8 mouse cellular contexts compared by ENCODE assay signal in the genomic region with DNA sequence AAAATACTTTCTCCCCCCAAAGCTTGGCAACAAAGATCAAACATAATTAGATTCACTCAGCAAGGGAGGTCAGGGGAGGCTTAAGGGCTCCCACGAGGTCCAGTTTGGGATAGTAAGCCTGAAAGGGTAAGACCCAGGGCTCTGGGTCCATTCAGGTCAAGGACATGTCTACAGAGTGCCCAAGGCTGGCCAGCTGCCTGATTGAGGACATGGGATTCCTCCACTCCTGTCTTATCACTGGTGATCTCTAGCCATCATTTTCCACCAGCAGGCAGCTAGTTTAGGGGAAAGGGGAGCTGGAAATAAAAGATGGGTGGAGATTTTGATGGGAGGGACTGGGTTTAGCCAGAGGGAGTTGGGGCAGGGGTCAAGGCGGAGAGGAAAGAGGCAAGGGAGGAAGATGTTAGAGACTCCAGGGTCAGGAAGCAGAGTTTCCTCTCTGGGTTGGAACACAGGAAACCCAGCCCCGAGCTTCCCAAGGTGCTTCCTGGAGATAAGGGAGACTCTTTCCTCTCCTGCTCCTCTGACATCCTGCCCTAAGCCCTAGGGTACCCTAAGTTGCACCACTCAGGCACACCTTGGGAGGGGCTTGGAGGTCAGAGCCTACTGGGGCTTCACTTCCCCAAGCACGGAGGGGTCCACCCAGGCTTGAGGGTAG. TPM values are rescaled to one million over a fixed set of nuclear protein-coding genes. Genes with fewer than 3 reads are reported as not detected.
DNase-seq lines count a peak whose midpoint lies in the region; ATAC-seq and TF ChIP-seq lines count a peak whose summit lies in the region.

No protein-coding gene starts in this region.

- no peaks in the 10 kb centered on the region for H3K36me3 ChIP-seq in hindbrain, embryonic 11.5 days (ENCODE audit: control insufficient read depth, insufficient read depth, low read length)
- no peaks in the 10 kb centered on the region for H3K36me3 ChIP-seq in limb, embryonic 15.5 days
- H3K36me3 ChIP-seq in midbrain, postnatal 0 days (ENCODE audit: insufficient read depth, low read length) = no peaks in the 10 kb centered on the region

- no peak overlapping the region for H3K27ac ChIP-seq in hindbrain, embryonic 11.5 days (ENCODE audit: low read depth, low read length)
- H3K27ac ChIP-seq in limb, embryonic 15.5 days = no peak overlapping the region
- no peak overlapping the region for H3K27ac ChIP-seq in midbrain, postnatal 0 days (ENCODE audit: low read depth, low read length)

- ATAC-seq in hindbrain, embryonic 11.5 days (ENCODE audit: low FRiP score) = no peak
- ATAC-seq in limb, embryonic 15.5 days (ENCODE audit: insufficient number of reproducible peaks, low FRiP score, low TSS enrichment, low read depth) = no peak; the same call in 1 of the 2 replicates
- ATAC-seq in midbrain, postnatal 0 days (ENCODE audit: low FRiP score) = no peak

- no peak overlapping the region for H3K4me2 ChIP-seq in hindbrain, embryonic 11.5 days (replicated peaks; ENCODE audit: low read depth, low read length)
- no peak overlapping the region for H3K4me2 ChIP-seq in limb, embryonic 15.5 days
- H3K4me2 ChIP-seq in midbrain, postnatal 0 days (ENCODE audit: low read depth, low read length, poor library complexity, severe bottlenecking) = no peak overlapping the region

- peaks cover 4% of the 10 kb centered on the region; the same call in 1 of the 2 replicates for H3K4me1 ChIP-seq in hindbrain, embryonic 11.5 days (replicated peaks; ENCODE audit: control insufficient read depth, insufficient read depth, low read length)
- peaks cover 23% of the 10 kb centered on the region for H3K4me1 ChIP-seq in limb, embryonic 15.5 days
- H3K4me1 ChIP-seq in midbrain, postnatal 0 days (ENCODE audit: insufficient read depth, low read length) = no peaks in the 10 kb centered on the region; the same call in 1 of the 2 replicates

- intact Hi-C loops in left cerebral cortex, postnatal 14 days (cut with DNase I) = loop anchor here (2.0 kb wide), 1 partner anchor 17 kb away; no protein-coding TSS in a partner anchor
- intact Hi-C loops in left cerebral cortex, postnatal 25 days (cut with DNase I) = loop anchor here (1.0 kb wide), 1 partner anchor 21 kb away; no protein-coding TSS in a partner anchor

- no peak overlapping the region for H3K4me3 ChIP-seq in hindbrain, embryonic 11.5 days (ENCODE audit: low read depth, low read length)
- H3K4me3 ChIP-seq in limb, embryonic 15.5 days = peak overlapping the region; percentile 77
- peak overlapping the region; percentile 82 for H3K4me3 ChIP-seq in midbrain, postnatal 0 days (ENCODE audit: low read depth, low read length)

- H3K27me3 ChIP-seq in hindbrain, embryonic 11.5 days (ENCODE audit: control insufficient read depth, insufficient read depth, low read length) = peaks cover 11% of the 10 kb centered on the region; the same call in 1 of the 2 replicates
- H3K27me3 ChIP-seq in limb, embryonic 15.5 days = peaks cover 25% of the 10 kb centered on the region
- no peaks in the 10 kb centered on the region for H3K27me3 ChIP-seq in midbrain, postnatal 0 days (ENCODE audit: insufficient read depth, low read length)

- no peak overlapping the region for H3K9ac ChIP-seq in hindbrain, embryonic 11.5 days (ENCODE audit: low read depth, low read length)
- no peak overlapping the region for H3K9ac ChIP-seq in limb, embryonic 15.5 days
- no peak overlapping the region for H3K9ac ChIP-seq in midbrain, postnatal 0 days (replicated peaks; ENCODE audit: low read length, poor library complexity, severe bottlenecking)

- no peak for TF ChIP-seq CTCF in midbrain, postnatal 0 days (IDR thresholded peaks at IDR 0.05)

- H3K9me3 ChIP-seq in hindbrain, embryonic 11.5 days (ENCODE audit: control insufficient read depth, low read length) = no peaks in the 10 kb centered on the region
- H3K9me3 ChIP-seq in limb, embryonic 15.5 days = no peaks in the 10 kb centered on the region
- H3K9me3 ChIP-seq in midbrain, postnatal 0 days (ENCODE audit: low read length) = no peaks in the 10 kb centered on the region

- DNase-seq in adipocyte (ENCODE audit: low spot score) = peak; percentile 34
- DNase-seq in embryo, embryonic 10.5 days (ENCODE audit: low spot score) = peak; percentile 45
- peak; percentile 18 for DNase-seq in hindbrain, embryonic 11.5 days (ENCODE audit: low spot score)
- DNase-seq in midbrain, postnatal 0 days (ENCODE audit: low spot score) = no peak
- DNase-seq in left cerebral cortex, postnatal 14 days (ENCODE audit: low spot score in 2 of 2) = no peak
- DNase-seq in left cerebral cortex, postnatal 25 days (ENCODE audit: low spot score in 2 of 2) = no peak
- DNase-seq in ovary, postnatal 36 days (ENCODE audit: low spot score) = no peak

- WGBS in hindbrain, embryonic 11.5 days = 29% methylated on average over 4 of the region's 4 CpGs
- 36% methylated on average over 4 of the region's 4 CpGs for WGBS in limb, embryonic 15.5 days
- WGBS in midbrain, postnatal 0 days = 39% methylated on average over 4 of the region's 4 CpGs

RNA-seq across cellular contexts. Expression of gene Shank3, which starts 1.9 kb away (rescaled TPM):
- polyA plus RNA-seq in hindbrain, embryonic 11.5 days (2014; fragmentation: Nextera tagmentation; extraction: Ambion mirVana) = 2.8 and 3.5 TPM in 2 replicates
- 1.2 and 1.7 TPM in 2 replicates for polyA plus RNA-seq in limb, embryonic 15.5 days (2015; fragmentation: Nextera tagmentation; extraction: Ambion mirVana)
- total RNA-seq in midbrain, postnatal 0 days (2014; rRNA removed) = 61.5 and 63.2 TPM in 2 replicates
- polyA plus RNA-seq in midbrain, postnatal 0 days (2015; fragmentation: Nextera tagmentation; extraction: Ambion mirVana) = 8.1 and 12.6 TPM in 2 replicates
- 100 to 1,000 TPM; 237 to 253 TPM for total RNA-seq in left cerebral cortex, postnatal 14 days (2021)
- 100 to 1,000 TPM; 210 to 243 TPM for total RNA-seq in left cerebral cortex, postnatal 25 days (2021)

RNA-seq across cellular contexts. Expression of gene Arsa, which starts 20.3 kb away (rescaled TPM):
- polyA plus RNA-seq in hindbrain, embryonic 11.5 days (2014; fragmentation: Nextera tagmentation; extraction: Ambion mirVana) = 10.0 and 10.4 TPM in 2 replicates
- 27.6 and 31.7 TPM in 2 replicates for polyA plus RNA-seq in limb, embryonic 15.5 days (2015; fragmentation: Nextera tagmentation; extraction: Ambion mirVana)
- total RNA-seq in midbrain, postnatal 0 days (2014; rRNA removed) = 31.0 and 34.0 TPM in 2 replicates
- 32.4 and 37.1 TPM in 2 replicates for polyA plus RNA-seq in midbrain, postnatal 0 days (2015; fragmentation: Nextera tagmentation; extraction: Ambion mirVana)
- 10 to 100 TPM; 27.7 to 31.2 TPM for total RNA-seq in left cerebral cortex, postnatal 14 days (2021)
- total RNA-seq in left cerebral cortex, postnatal 25 days (2021) = 10 to 100 TPM; 30.4 to 32.5 TPM

RNA-seq across cellular contexts. Expression of gene Mapk8ip2, which starts 43.8 kb away (rescaled TPM):
- 22.4 and 24.1 TPM in 2 replicates for polyA plus RNA-seq in hindbrain, embryonic 11.5 days (2014; fragmentation: Nextera tagmentation; extraction: Ambion mirVana)
- 0.63 and 0.82 TPM in 2 replicates for polyA plus RNA-seq in limb, embryonic 15.5 days (2015; fragmentation: Nextera tagmentation; extraction: Ambion mirVana)
- 100 and 110 TPM in 2 replicates for total RNA-seq in midbrain, postnatal 0 days (2014; rRNA removed)
- 68.0 and 68.8 TPM in 2 replicates for polyA plus RNA-seq in midbrain, postnatal 0 days (2015; fragmentation: Nextera tagmentation; extraction: Ambion mirVana)
- total RNA-seq in left cerebral cortex, postnatal 14 days (2021) = 100 to 1,000 TPM; 187 to 201 TPM
- 100 to 1,000 TPM; 201 to 242 TPM for total RNA-seq in left cerebral cortex, postnatal 25 days (2021)

Comparison
In these comparisons a context has a peak if more than half of its experiments do, and no peak if none do; other contexts are left out.
1. DNase-seq: peak in adipocyte (single experiment), embryo, embryonic 10.5 days (single experiment) and hindbrain, embryonic 11.5 days (single experiment); none in midbrain, postnatal 0 days (single experiment), left cerebral cortex, postnatal 14 days (0 of 2), left cerebral cortex, postnatal 25 days (0 of 2) and ovary, postnatal 36 days (single experiment).